Mouse (Mus musculus): ENCODE measurements at regions not wholly inside any gene's neighbourhood (a gene's known extent, or its start where the extent isn't known, plus 50 kb on each side); places are given as distances from the start of the nearest gene placed in this dataset.

DNA sequence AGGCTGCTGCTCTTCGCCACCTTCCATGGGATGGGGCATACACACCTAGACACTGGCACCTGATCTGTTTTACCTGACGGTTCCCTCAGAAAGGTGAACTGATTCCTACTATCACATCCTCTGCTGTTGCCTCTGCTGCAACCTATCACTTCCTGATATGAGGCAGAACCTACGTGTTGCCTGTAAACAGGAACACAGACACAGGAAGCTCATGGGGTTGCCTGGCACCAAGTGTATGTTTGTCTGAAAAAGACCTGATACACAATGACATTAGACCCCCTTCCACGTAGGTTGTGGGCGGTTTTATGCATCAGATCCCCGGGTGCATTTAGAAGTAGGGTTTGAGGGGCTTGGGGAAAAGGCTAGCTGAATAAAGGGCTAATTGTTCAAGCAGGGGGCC, 190.0 kb upstream of the Eef2kmt start:
- Histone ChIP-seq H3K36me3 (ENCODE audit: control insufficient read depth, insufficient read depth, low read length, poor library complexity, severe bottlenecking) (no peaks in the 10 kb centered on the region), H3K27ac (ENCODE audit: insufficient read depth, low read depth, low read length, poor library complexity, severe bottlenecking) (no peak overlapping the region), H3K4me3 (ENCODE audit: insufficient read depth in 1 of 2, low read depth in 1 of 2, low read length in 2 of 2, poor library complexity in 1 of 2, severe bottlenecking in 1 of 2) (no peak overlapping the region), H3K9ac (ENCODE audit: insufficient read depth, low read depth, low read length, poor library complexity, severe bottlenecking) (no peak overlapping the region), H3K4me1 (ENCODE audit: control insufficient read depth in 2 of 2, insufficient read depth in 2 of 2, low read length in 2 of 2, poor library complexity in 1 of 2) (no peaks in the 10 kb centered on the region), H3K9me3 (ENCODE audit: control insufficient read depth, insufficient read depth, low read depth, low read length) (no peaks in the 10 kb centered on the region)
- in situ Hi-C loops (cut with MboI; ENCODE audit: low sequenced_read_pairs in 2 of 2, unreplicated experiment in 2 of 2), result no loop called here
- TF ChIP-seq CHD2 (IDR thresholded peaks at IDR 0.05; ENCODE audit: low read depth, low read length) (no peak), ZNF384 (IDR thresholded peaks at IDR 0.05; ENCODE audit: low read depth, low read length) (no peak), MAFK (IDR thresholded peaks at IDR 0.05; ENCODE audit: insufficient read depth, low read depth, low read length) (no peak), ZC3H11A (IDR thresholded peaks at IDR 0.05; ENCODE audit: borderline replicate concordance, low read depth, low read length) (no peak), HCFC1 (IDR thresholded peaks at IDR 0.05; ENCODE audit: borderline replicate concordance, insufficient read depth, low read length) (no peak)
- no peak for DNase-seq (ENCODE audit: low read depth, low spot score)

- no peak for DNase-seq (ENCODE audit: low read depth, low spot score)
Measured at GRCm38 (mm10) chr16:5444785-5445184, 189.0 kb upstream of the Eef2kmt start.

DNA sequence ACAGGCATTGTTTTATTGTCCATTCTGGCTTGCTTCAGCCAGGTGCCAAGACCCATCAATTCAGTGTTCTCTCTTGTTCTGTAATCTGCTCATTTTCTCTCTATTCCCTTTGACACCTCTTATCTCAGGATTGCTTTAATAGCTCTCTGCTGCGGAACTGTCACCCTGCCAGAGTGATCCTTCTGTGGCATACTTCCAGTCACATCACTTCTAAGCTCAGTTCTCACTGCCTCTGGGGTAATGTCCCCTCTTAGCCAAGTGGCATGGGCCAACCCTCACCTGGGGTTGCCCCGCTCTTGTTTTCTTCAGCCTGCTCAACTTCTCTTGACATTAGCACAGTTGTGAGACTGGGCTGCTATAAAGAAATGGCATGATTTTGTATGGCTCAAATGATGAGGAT, 183.9 kb upstream of the Eef2kmt start:
- in situ Hi-C loops (cut with MboI; ENCODE audit: low sequenced_read_pairs in 2 of 2, unreplicated experiment in 2 of 2), result no loop called here
- H3K4me3 ChIP-seq (ENCODE audit: insufficient read depth in 1 of 2, low read depth in 1 of 2, low read length in 2 of 2, poor library complexity in 1 of 2, severe bottlenecking in 1 of 2), result no peak overlapping the region

More at GRCm38 (mm10) chr16:5444785-5445184, 189.0 kb upstream of the Eef2kmt start:
- H3K4me1 ChIP-seq (ENCODE audit: control insufficient read depth in 2 of 2, insufficient read depth in 2 of 2, low read length in 2 of 2, poor library complexity in 1 of 2), result no peaks in the 10 kb centered on the region
- H3K27ac ChIP-seq (ENCODE audit: insufficient read depth, low read depth, low read length, poor library complexity, severe bottlenecking), result no peak overlapping the region
- H3K36me3 ChIP-seq (ENCODE audit: control insufficient read depth, insufficient read depth, low read length, poor library complexity, severe bottlenecking), result no peaks in the 10 kb centered on the region
- no peak overlapping the region for H3K4me3 ChIP-seq (ENCODE audit: insufficient read depth in 1 of 2, low read depth in 1 of 2, low read length in 2 of 2, poor library complexity in 1 of 2, severe bottlenecking in 1 of 2)
- no peaks in the 10 kb centered on the region for H3K9me3 ChIP-seq (ENCODE audit: control insufficient read depth, insufficient read depth, low read depth, low read length)
- no peak for TF ChIP-seq ZC3H11A (IDR thresholded peaks at IDR 0.05; ENCODE audit: borderline replicate concordance, low read depth, low read length)
- no peak for TF ChIP-seq MAFK (IDR thresholded peaks at IDR 0.05; ENCODE audit: insufficient read depth, low read depth, low read length)
- TF ChIP-seq ZNF384 (IDR thresholded peaks at IDR 0.05; ENCODE audit: low read depth, low read length), result no peak
- no peak for TF ChIP-seq CHD2 (IDR thresholded peaks at IDR 0.05; ENCODE audit: low read depth, low read length)
- TF ChIP-seq HCFC1 (IDR thresholded peaks at IDR 0.05; ENCODE audit: borderline replicate concordance, insufficient read depth, low read length), result no peak
- in situ Hi-C loops (cut with MboI; ENCODE audit: low sequenced_read_pairs in 2 of 2, unreplicated experiment in 2 of 2), result no loop called here
- no peak overlapping the region for H3K9ac ChIP-seq (ENCODE audit: insufficient read depth, low read depth, low read length, poor library complexity, severe bottlenecking)

DNA sequence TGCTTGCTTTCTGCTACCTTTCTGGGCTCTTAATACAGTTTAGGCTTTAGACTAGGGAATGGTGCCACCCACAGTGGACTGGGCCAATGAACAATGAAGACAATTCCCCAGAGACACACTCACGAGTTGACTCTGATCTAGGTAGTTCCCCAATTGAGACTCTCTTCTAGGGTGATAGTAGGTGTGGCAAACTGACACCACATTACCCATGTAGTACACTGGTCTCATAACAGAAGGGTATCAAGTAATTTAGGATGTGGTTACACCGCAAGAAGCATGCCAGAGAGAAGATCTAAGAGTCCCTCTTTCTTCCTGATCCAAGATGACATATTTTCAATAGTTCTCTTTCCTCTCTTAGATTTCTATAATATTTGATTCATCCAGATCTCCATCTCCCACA, 182.6 kb upstream of the Eef2kmt start:
- DNase-seq (ENCODE audit: low read depth, low spot score), result no peak
- Histone ChIP-seq H3K9ac (ENCODE audit: insufficient read depth, low read depth, low read length, poor library complexity, severe bottlenecking) (no peak overlapping the region), H3K27ac (ENCODE audit: insufficient read depth, low read depth, low read length, poor library complexity, severe bottlenecking) (no peak overlapping the region), H3K4me3 (ENCODE audit: insufficient read depth in 1 of 2, low read depth in 1 of 2, low read length in 2 of 2, poor library complexity in 1 of 2, severe bottlenecking in 1 of 2) (no peak overlapping the region), H3K4me1 (ENCODE audit: control insufficient read depth in 2 of 2, insufficient read depth in 2 of 2, low read length in 2 of 2, poor library complexity in 1 of 2) (no peaks in the 10 kb centered on the region), H3K9me3 (ENCODE audit: control insufficient read depth, insufficient read depth, low read depth, low read length) (no peaks in the 10 kb centered on the region), H3K36me3 (ENCODE audit: control insufficient read depth, insufficient read depth, low read length, poor library complexity, severe bottlenecking) (no peaks in the 10 kb centered on the region)
- in situ Hi-C loops (cut with MboI; ENCODE audit: low sequenced_read_pairs in 2 of 2, unreplicated experiment in 2 of 2), result no loop called here
- TF ChIP-seq CHD2 (IDR thresholded peaks at IDR 0.05; ENCODE audit: low read depth, low read length) (no peak), ZC3H11A (IDR thresholded peaks at IDR 0.05; ENCODE audit: borderline replicate concordance, low read depth, low read length) (no peak), HCFC1 (IDR thresholded peaks at IDR 0.05; ENCODE audit: borderline replicate concordance, insufficient read depth, low read length) (no peak), MAFK (IDR thresholded peaks at IDR 0.05; ENCODE audit: insufficient read depth, low read depth, low read length) (no peak), ZNF384 (IDR thresholded peaks at IDR 0.05; ENCODE audit: low read depth, low read length) (no peak)

More for the DNA sequence above, 183.9 kb upstream of the Eef2kmt start:
- Histone ChIP-seq H3K9me3 (ENCODE audit: control insufficient read depth, insufficient read depth, low read depth, low read length) (no peaks in the 10 kb centered on the region), H3K36me3 (ENCODE audit: control insufficient read depth, insufficient read depth, low read length, poor library complexity, severe bottlenecking) (no peaks in the 10 kb centered on the region), H3K27ac (ENCODE audit: insufficient read depth, low read depth, low read length, poor library complexity, severe bottlenecking) (no peak overlapping the region), H3K4me1 (ENCODE audit: control insufficient read depth in 2 of 2, insufficient read depth in 2 of 2, low read length in 2 of 2, poor library complexity in 1 of 2) (no peaks in the 10 kb centered on the region), H3K9ac (ENCODE audit: insufficient read depth, low read depth, low read length, poor library complexity, severe bottlenecking) (no peak overlapping the region)
- TF ChIP-seq MAFK (IDR thresholded peaks at IDR 0.05; ENCODE audit: insufficient read depth, low read depth, low read length), result no peak
- TF ChIP-seq ZNF384 (IDR thresholded peaks at IDR 0.05; ENCODE audit: low read depth, low read length), result no peak
- no peak for TF ChIP-seq ZC3H11A (IDR thresholded peaks at IDR 0.05; ENCODE audit: borderline replicate concordance, low read depth, low read length)
- no peak for TF ChIP-seq CHD2 (IDR thresholded peaks at IDR 0.05; ENCODE audit: low read depth, low read length)
- TF ChIP-seq HCFC1 (IDR thresholded peaks at IDR 0.05; ENCODE audit: borderline replicate concordance, insufficient read depth, low read length), result no peak
- DNase-seq (ENCODE audit: low read depth, low spot score), result no peak

DNA sequence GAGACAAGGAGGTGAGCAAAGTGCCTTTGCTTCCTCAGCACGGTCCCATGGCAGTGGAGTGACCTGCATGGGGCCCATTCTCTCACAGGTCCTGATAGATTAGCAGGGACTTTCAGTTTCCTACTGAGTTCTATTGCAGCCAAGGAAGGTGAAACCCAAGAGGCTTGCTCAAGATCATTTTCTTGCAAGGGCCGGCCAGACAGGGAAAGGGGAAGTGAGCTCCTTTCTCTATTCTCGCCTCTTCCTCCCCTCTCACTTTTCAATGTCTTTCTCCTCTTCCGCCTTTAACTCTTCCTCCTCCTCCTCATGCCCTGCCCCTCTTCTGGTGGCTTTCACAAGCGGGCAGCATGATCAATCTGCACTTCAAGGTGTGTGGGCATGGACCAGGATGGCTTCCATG, 175.9 kb upstream of the Eef2kmt start:
- no peak overlapping the region for H3K4me3 ChIP-seq (ENCODE audit: insufficient read depth in 1 of 2, low read depth in 1 of 2, low read length in 2 of 2, poor library complexity in 1 of 2, severe bottlenecking in 1 of 2)
- in situ Hi-C loops (cut with MboI; ENCODE audit: low sequenced_read_pairs in 2 of 2, unreplicated experiment in 2 of 2), result no loop called here
- DNase-seq (ENCODE audit: low read depth, low spot score), result no peak
- no peak overlapping the region for H3K27ac ChIP-seq (ENCODE audit: insufficient read depth, low read depth, low read length, poor library complexity, severe bottlenecking)
- no peaks in the 10 kb centered on the region for H3K9me3 ChIP-seq (ENCODE audit: control insufficient read depth, insufficient read depth, low read depth, low read length)
- no peaks in the 10 kb centered on the region for H3K4me1 ChIP-seq (ENCODE audit: control insufficient read depth in 2 of 2, insufficient read depth in 2 of 2, low read length in 2 of 2, poor library complexity in 1 of 2)
- H3K36me3 ChIP-seq (ENCODE audit: control insufficient read depth, insufficient read depth, low read length, poor library complexity, severe bottlenecking), result no peaks in the 10 kb centered on the region
- TF ChIP-seq ZC3H11A (IDR thresholded peaks at IDR 0.05; ENCODE audit: borderline replicate concordance, low read depth, low read length) (no peak), HCFC1 (IDR thresholded peaks at IDR 0.05; ENCODE audit: borderline replicate concordance, insufficient read depth, low read length) (no peak), CHD2 (IDR thresholded peaks at IDR 0.05; ENCODE audit: low read depth, low read length) (no peak), ZNF384 (IDR thresholded peaks at IDR 0.05; ENCODE audit: low read depth, low read length) (no peak), MAFK (IDR thresholded peaks at IDR 0.05; ENCODE audit: insufficient read depth, low read depth, low read length) (no peak)
- no peak overlapping the region for H3K9ac ChIP-seq (ENCODE audit: insufficient read depth, low read depth, low read length, poor library complexity, severe bottlenecking)

Data from ES-E14 (cell line).